Mouse (Mus musculus) CD4-positive helper T cell, adult 2 months (primary cell): ENCODE data around the gene Gnl2.

ENCODE experiments used
- DNase-seq: peaks from one replicate; pipeline ENCODE4 v3.0.0-alpha.2; 2012; ENCODE audit warnings: low read depth, missing footprints, low spot score

Gene Gnl2

GRCm38 (mm10) chr4:125084403-125085345 is 68.3 kb downstream of the Gnl2 start, which contains the start of gene Meaf6:
Gene Meaf6, plus strand, starts transcription at chr4:125085134.
- peak; percentile 92 for DNase-seq

- DNase-seq: peak; percentile 81
Measured at GRCm38 (mm10) chr4:125085346-125085841, 69.0 kb downstream of the Gnl2 start.

GRCm38 (mm10) chr4:125093031-125093430 is 76.6 kb downstream of the Gnl2 start:
- no peak for DNase-seq

DNA sequence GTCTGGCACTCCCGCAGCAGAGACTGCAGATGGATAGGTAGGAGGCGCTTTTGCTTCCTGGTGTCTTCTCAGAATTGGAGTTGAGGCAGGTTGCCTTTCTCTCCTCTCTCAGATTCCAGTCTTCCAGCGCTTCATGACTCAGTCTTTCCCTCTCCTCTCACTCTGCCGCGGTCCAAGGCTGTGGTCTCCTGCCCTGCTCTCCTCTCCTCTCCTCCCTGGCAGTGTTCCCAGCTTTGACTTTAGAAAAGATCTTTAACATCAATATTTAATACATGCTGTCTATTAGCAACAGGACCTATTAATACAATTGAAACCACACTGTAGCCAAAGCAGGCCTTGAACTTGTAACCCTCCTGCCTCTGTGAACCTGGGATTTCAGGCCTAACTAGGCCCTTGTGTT is 79.7 kb downstream of the Gnl2 start:
- no peak for DNase-seq

GRCm38 (mm10) chr4:125097412-125097811 is 81.0 kb downstream of the Gnl2 start:
- DNase-seq: no peak

GRCm38 (mm10) chr4:125099458-125099857 is 83.1 kb downstream of the Gnl2 start:
- DNase-seq: peak; percentile 83

DNA sequence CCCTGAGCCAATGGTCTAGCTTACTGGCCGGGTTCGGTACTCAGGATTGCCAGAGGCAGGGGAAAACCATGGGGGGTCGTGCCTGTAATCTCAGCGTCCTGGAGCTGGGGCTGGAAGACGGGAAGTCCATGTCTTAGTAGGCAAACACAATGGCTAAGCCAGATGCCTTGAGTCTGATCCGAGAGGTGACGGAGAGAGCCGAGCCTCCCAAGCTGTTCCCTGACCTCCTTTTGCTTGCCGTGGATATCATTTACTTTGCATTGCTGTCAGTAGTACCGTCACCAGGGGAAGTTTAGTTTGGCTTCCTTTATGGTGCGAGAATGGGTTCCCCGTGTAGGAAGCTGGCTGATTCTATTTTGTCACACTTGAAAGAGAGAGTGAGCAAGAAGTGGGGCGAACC is 84.9 kb downstream of the Gnl2 start:
- no peak for DNase-seq
